ENCODE assay signal across 21 mouse cellular contexts in the genomic region with DNA sequence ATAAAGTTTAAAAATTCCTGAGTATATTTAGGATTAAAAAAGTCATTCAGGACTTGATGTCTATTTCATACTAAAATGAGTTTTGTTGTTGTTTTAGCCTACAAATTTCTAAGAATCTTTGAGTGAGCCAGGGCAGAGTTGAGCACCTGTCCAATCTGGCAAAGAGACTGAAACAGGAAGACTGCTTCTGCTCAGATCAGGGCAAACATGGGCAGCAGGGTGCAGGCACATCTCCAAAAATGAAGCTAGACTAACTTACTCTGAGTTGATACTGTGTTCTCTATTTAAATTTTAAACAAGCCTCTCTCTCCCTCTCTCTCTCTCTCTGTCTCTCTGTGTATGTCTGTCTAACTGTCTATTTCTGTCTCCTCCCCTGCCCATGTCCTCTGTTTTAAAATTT.
DNase-seq lines count a peak whose midpoint lies in the region; ATAC-seq and TF ChIP-seq lines count a peak whose summit lies in the region.
"Had no signal": no experiment of that assay in that cellular context is flagged by ENCODE, and none has a peak within 500 bp of the region (broad histone marks: within the 10 kb centered on the region; RNA-seq: fewer than 3 reads in every experiment).

No protein-coding gene starts in this region.

- no peak for ATAC-seq in midbrain, postnatal 0 days (ENCODE audit: low FRiP score)
- ATAC-seq: CD4-positive, CD25-positive, alpha-beta regulatory T cell, adult 4 months; midbrain, embryonic 15.5 days; Patski had no signal

- DNase-seq in adrenal gland, postnatal 25 days = peak; percentile 1
- no peak for DNase-seq in adrenal gland, postnatal 14 days
- peak; percentile 18 for DNase-seq in midbrain, postnatal 0 days (ENCODE audit: low spot score)
- no peak for DNase-seq in midbrain, embryonic 10.5 days (ENCODE audit: low spot score)
- peak; percentile 69 for DNase-seq in cerebellum, adult 9-11 months
- DNase-seq in ovary, postnatal 36 days (ENCODE audit: low spot score) = no peak
- DNase-seq in heart, embryonic 10.5 days (ENCODE audit: low spot score) = no peak
- no peak for DNase-seq in kidney, postnatal 10 days
- DNase-seq: adrenal gland, postnatal 10 days; gastrocnemius, postnatal 36 days; kidney, adult 18-20 months; liver; lung, adult 18-20 months; lung, postnatal 14 days; thymus, postnatal 14 days had no signal

- no peaks in the 10 kb centered on the region for H3K36me3 ChIP-seq in midbrain, postnatal 0 days (ENCODE audit: insufficient read depth, low read length)
- H3K36me3 ChIP-seq in midbrain, embryonic 10.5 days = no peaks in the 10 kb centered on the region
- no peaks in the 10 kb centered on the region for H3K36me3 ChIP-seq in heart, embryonic 10.5 days
- H3K36me3 ChIP-seq: midbrain, embryonic 15.5 days had no signal

- no peaks in the 10 kb centered on the region for H3K4me1 ChIP-seq in midbrain, postnatal 0 days (ENCODE audit: insufficient read depth, low read length)
- no peaks in the 10 kb centered on the region for H3K4me1 ChIP-seq in midbrain, embryonic 10.5 days
- no peaks in the 10 kb centered on the region for H3K4me1 ChIP-seq in heart, embryonic 10.5 days
- H3K4me1 ChIP-seq: megakaryocyte, embryonic 14.5 days; midbrain, embryonic 15.5 days had no signal

- H3K9me3 ChIP-seq in midbrain, postnatal 0 days (ENCODE audit: low read length) = no peaks in the 10 kb centered on the region
- H3K9me3 ChIP-seq in midbrain, embryonic 10.5 days (replicated peaks) = no peaks in the 10 kb centered on the region
- no peaks in the 10 kb centered on the region for H3K9me3 ChIP-seq in heart, embryonic 10.5 days
- H3K9me3 ChIP-seq: megakaryocyte, embryonic 14.5 days; midbrain, embryonic 15.5 days had no signal

- no peak overlapping the region for H3K4me3 ChIP-seq in midbrain, postnatal 0 days (ENCODE audit: low read depth, low read length)
- H3K4me3 ChIP-seq in midbrain, embryonic 10.5 days = no peak overlapping the region
- no peak overlapping the region for H3K4me3 ChIP-seq in heart, embryonic 10.5 days
- H3K4me3 ChIP-seq: layer of hippocampus, adult 2 months; megakaryocyte, embryonic 14.5 days; midbrain, embryonic 15.5 days had no signal

- H3K4me2 ChIP-seq in midbrain, postnatal 0 days (ENCODE audit: low read depth, low read length, poor library complexity, severe bottlenecking) = no peak overlapping the region
- H3K4me2 ChIP-seq: midbrain, embryonic 15.5 days had no signal

- H3K9ac ChIP-seq in midbrain, postnatal 0 days (replicated peaks; ENCODE audit: low read length, poor library complexity, severe bottlenecking) = no peak overlapping the region
- H3K9ac ChIP-seq: midbrain, embryonic 15.5 days had no signal

- H3K27me3 ChIP-seq in midbrain, postnatal 0 days (ENCODE audit: insufficient read depth, low read length) = no peaks in the 10 kb centered on the region
- H3K27me3 ChIP-seq in midbrain, embryonic 10.5 days (ENCODE audit: low read depth, poor library complexity, severe bottlenecking) = no peaks in the 10 kb centered on the region
- H3K27me3 ChIP-seq in heart, embryonic 10.5 days (ENCODE audit: insufficient read depth, poor library complexity, severe bottlenecking) = no peaks in the 10 kb centered on the region
- H3K27me3 ChIP-seq: megakaryocyte, embryonic 14.5 days; midbrain, embryonic 15.5 days; Patski had no signal

- TF ChIP-seq CTCF in midbrain, postnatal 0 days (IDR thresholded peaks at IDR 0.05) = no peak

- no peak overlapping the region for H3K27ac ChIP-seq in midbrain, postnatal 0 days (ENCODE audit: low read depth, low read length)
- H3K27ac ChIP-seq in midbrain, embryonic 10.5 days (replicated peaks) = no peak overlapping the region
- H3K27ac ChIP-seq in heart, embryonic 10.5 days = no peak overlapping the region
- H3K27ac ChIP-seq: kidney, postnatal 0 days; layer of hippocampus, adult 2 months; midbrain, embryonic 15.5 days had no signal

Comparison
In these comparisons a context has a peak if more than half of its experiments do, and no peak if none do; other contexts are left out.
1. DNase-seq: peak in adrenal gland, postnatal 25 days (single experiment), midbrain, postnatal 0 days (single experiment) and cerebellum, adult 9-11 months (single experiment); none in adrenal gland, postnatal 14 days (single experiment), midbrain, embryonic 10.5 days (single experiment), ovary, postnatal 36 days (single experiment), heart, embryonic 10.5 days (single experiment) and kidney, postnatal 10 days (single experiment).